Mouse (Mus musculus): ENCODE data around the gene Bpifa1.

DNA sequence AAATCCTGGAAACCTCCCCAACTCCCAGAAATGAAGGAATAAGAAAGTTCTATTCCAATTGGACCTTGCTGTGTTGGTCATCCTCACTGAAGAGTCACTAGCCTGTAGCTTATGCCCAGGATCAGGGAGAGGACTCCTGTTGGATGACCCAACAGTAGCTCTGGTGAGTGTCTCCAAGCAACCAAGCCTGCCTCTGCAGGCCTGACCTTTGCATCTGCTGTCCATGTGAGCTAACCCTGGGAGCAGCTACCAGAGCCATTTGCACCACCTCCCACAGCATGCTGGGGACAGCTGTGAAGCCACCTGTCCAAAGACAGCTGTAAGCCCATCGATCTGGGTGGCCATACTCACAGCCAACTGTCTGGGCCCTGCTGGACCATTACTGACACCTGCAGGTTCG is 12.6 kb upstream of the Bpifa1 start, which contains the start of gene Bpifa3:
- TF ChIP-seq POLR2A (IDR thresholded peaks at IDR 0.05; ENCODE audit: insufficient read length, low read depth) (no peak), MAX (IDR thresholded peaks at IDR 0.05; ENCODE audit: low read depth) (no peak), TCF12 (IDR thresholded peaks at IDR 0.05; ENCODE audit: insufficient read depth, poor library complexity, severe bottlenecking) (no peak), E2F4 (IDR thresholded peaks at IDR 0.05; ENCODE audit: insufficient read depth) (no peak), USF1 (IDR thresholded peaks at IDR 0.05; ENCODE audit: low read depth) (no peak), MYOG (IDR thresholded peaks at IDR 0.05; ENCODE audit: control insufficient read depth in 1 of 3, insufficient read depth in 1 of 3, insufficient read length in 2 of 3, low read depth in 2 of 3) (peak in 1 of 3 experiments; percentile 32), SRF (IDR thresholded peaks at IDR 0.05; ENCODE audit: control insufficient read depth, insufficient read length, low read depth) (no peak), POLR2AphosphoS2 (IDR thresholded peaks at IDR 0.05; ENCODE audit: insufficient read length, low read depth) (no peak), TCF3 (IDR thresholded peaks at IDR 0.05; ENCODE audit: insufficient read length, low read depth) (peak; percentile 5), MYOD1 (IDR thresholded peaks at IDR 0.05; ENCODE audit: control insufficient read depth in 1 of 3, insufficient read length in 2 of 3, low read depth in 2 of 3) (no peak), REST (IDR thresholded peaks at IDR 0.05; ENCODE audit: insufficient read depth, insufficient read length) (no peak), CEBPB (IDR thresholded peaks at IDR 0.05; ENCODE audit: insufficient read depth, poor library complexity, severe bottlenecking) (no peak)

All from myocyte (in vitro differentiated cells).